Mouse (Mus musculus) CH12.LX (cell line): ENCODE data around the gene Gm10447. TPM values are rescaled to one million over a fixed set of nuclear protein-coding genes. Genes with fewer than 3 reads are reported as not detected.

Source experiments
- DNase-seq: peaks from one replicate; pipeline ENCODE4 v3.0.0-alpha.2; 2013; ENCODE audit errors: extremely low read depth
- H3K27ac ChIP-seq: 2 replicates; pipeline ENCODE4 v1.5.1; 2012; ENCODE audit warnings: low read depth, mild to moderate bottlenecking, control low read depth, moderate library complexity; ENCODE audit not compliant: insufficient read depth
- H3K27me3 ChIP-seq: replicated peaks from 2 replicates; pipeline ENCODE3; 2012; ENCODE audit warnings: inconsistent platforms
- H3K36me3 ChIP-seq, 2 experiments: replicated peaks in 1 of 2; 2 replicates each; pipeline versions ENCODE3 to v1.6.1; 2012; ENCODE audit warnings: inconsistent platforms in 1 of 2, low read length in 1 of 2, mild to moderate bottlenecking in 1 of 2, mixed read lengths in 1 of 2, moderate library complexity in 1 of 2; ENCODE audit not compliant: control insufficient read depth in 1 of 2, insufficient read depth in 1 of 2
- H3K4me1 ChIP-seq, 2 experiments: 2 replicates each; pipeline ENCODE4 v1.6.1; 2012; ENCODE audit warnings: inconsistent platforms in 1 of 2, moderate library complexity in 1 of 2; ENCODE audit not compliant: insufficient read depth in 2 of 2, control insufficient read depth in 1 of 2
- H3K4me2 ChIP-seq: 2 replicates; pipeline ENCODE4 v1.6.1; 2012; ENCODE audit warnings: low read depth, mild to moderate bottlenecking, control low read depth; ENCODE audit not compliant: poor library complexity, insufficient read depth, severe bottlenecking
- H3K4me3 ChIP-seq, 3 experiments: fragments of 150-350 bp in 1 of 3; sonication (generic) in 1 of 3; replicated peaks in 1 of 3; 2 replicates each; pipeline versions ENCODE3 to v1.5.1; 2011 to 2012; ENCODE audit warnings: low read depth in 2 of 3, low read length in 2 of 3, mild to moderate bottlenecking in 2 of 3, moderate library complexity in 2 of 3, control low read depth in 1 of 3, improper control_type of control experiment in 1 of 3, inconsistent platforms in 1 of 3, mixed read lengths in 1 of 3; ENCODE audit not compliant: poor library complexity in 1 of 3
- H3K79me2 ChIP-seq: replicated peaks from 2 replicates; pipeline ENCODE4 v1.6.1; 2012; ENCODE audit warnings: mild to moderate bottlenecking, moderate library complexity; ENCODE audit not compliant: control insufficient read depth, poor library complexity, insufficient read depth, severe bottlenecking; ENCODE audit errors: extremely low read depth
- H3K9ac ChIP-seq: 2 replicates; pipeline ENCODE4 v1.6.1; 2012; ENCODE audit warnings: low read depth, mild to moderate bottlenecking, control low read depth, moderate library complexity; ENCODE audit not compliant: insufficient read depth
- H3K9me3 ChIP-seq: replicated peaks from 2 replicates; pipeline ENCODE3; 2012; ENCODE audit warnings: low read length, inconsistent platforms, mixed read lengths
- BHLHE40 ChIP-seq: IDR thresholded peaks from 2 replicates; pipeline ENCODE4 v1.6.1; 2011; ENCODE audit warnings: mild to moderate bottlenecking, low read depth, low read length, improper control_type of control experiment
- CHD1 ChIP-seq: IDR thresholded peaks from 2 replicates; pipeline ENCODE4 v1.6.1; 2012; ENCODE audit warnings: low read depth, low read length, improper control_type of control experiment, inconsistent platforms
- CTCF ChIP-seq, 2 experiments: IDR thresholded peaks in 1 of 2; conservative IDR thresholded peaks in 1 of 2; 2 replicates each; pipeline ENCODE4 v1.5.1; 2011 to 2012; ENCODE audit warnings: low read depth in 2 of 2, low read length in 2 of 2, improper control_type of control experiment in 1 of 2, inconsistent platforms in 1 of 2, mild to moderate bottlenecking in 1 of 2, moderate library complexity in 1 of 2
- E2F4 ChIP-seq: IDR thresholded peaks from 2 replicates; pipeline ENCODE4 v1.6.1; 2011; ENCODE audit warnings: low read depth, low read length, improper control_type of control experiment; ENCODE audit not compliant: insufficient replicate concordance
- ELF1 ChIP-seq: IDR thresholded peaks from 2 replicates; pipeline ENCODE4 v1.6.1; 2014; ENCODE audit warnings: low read depth, mild to moderate bottlenecking, inconsistent platforms, low read length, improper control_type of control experiment
- EP300 ChIP-seq: IDR thresholded peaks from 2 replicates; pipeline ENCODE4 v1.6.1; 2011; ENCODE audit warnings: low read length, improper control_type of control experiment
- GABPA ChIP-seq: IDR thresholded peaks from 2 replicates; pipeline ENCODE4 v1.6.1; 2012; ENCODE audit warnings: low read depth, low read length, improper control_type of control experiment, inconsistent platforms; ENCODE audit not compliant: insufficient replicate concordance
- HCFC1 ChIP-seq: IDR thresholded peaks from 2 replicates; pipeline ENCODE4 v1.6.1; 2012; ENCODE audit warnings: low read depth, mild to moderate bottlenecking, inconsistent platforms, low read length, improper control_type of control experiment
- JUN ChIP-seq: IDR thresholded peaks from 2 replicates; pipeline ENCODE4 v1.6.1; 2011; ENCODE audit warnings: low read depth, mild to moderate bottlenecking, low read length, improper control_type of control experiment, moderate library complexity; ENCODE audit not compliant: insufficient read depth
- JUND ChIP-seq: conservative IDR thresholded peaks from 2 replicates; pipeline ENCODE4 v1.6.1; 2011; ENCODE audit warnings: low read depth, low read length, improper control_type of control experiment
- KAT2A ChIP-seq: IDR thresholded peaks from 2 replicates; pipeline ENCODE4 v1.6.1; 2012; ENCODE audit warnings: low read length, improper control_type of control experiment, inconsistent platforms; ENCODE audit not compliant: insufficient replicate concordance
- MAFK ChIP-seq: IDR thresholded peaks from 2 replicates; pipeline ENCODE4 v1.6.1; 2011; ENCODE audit warnings: low read length, improper control_type of control experiment; ENCODE audit not compliant: insufficient replicate concordance
- MAZ ChIP-seq: IDR thresholded peaks from 2 replicates; pipeline ENCODE4 v1.6.1; 2012; ENCODE audit warnings: low read depth, mild to moderate bottlenecking, inconsistent platforms, low read length, improper control_type of control experiment, moderate library complexity
- MYC ChIP-seq: IDR thresholded peaks from 2 replicates; pipeline ENCODE4 v1.6.1; 2011; ENCODE audit warnings: low read depth, mild to moderate bottlenecking, improper control_type of control experiment, low read length
- NELFE ChIP-seq: IDR thresholded peaks from 2 replicates; pipeline ENCODE4 v1.6.1; 2011; ENCODE audit warnings: low read depth, low read length, improper control_type of control experiment
- NRF1 ChIP-seq: IDR thresholded peaks from 2 replicates; pipeline ENCODE4 v1.6.1; 2014; ENCODE audit warnings: low read depth, mild to moderate bottlenecking, inconsistent platforms, low read length, improper control_type of control experiment, moderate library complexity
- PAX5 ChIP-seq: IDR thresholded peaks from 2 replicates; pipeline ENCODE4 v1.6.1; 2012; ENCODE audit warnings: low read length, inconsistent platforms, mixed read lengths
- RAD21 ChIP-seq: IDR thresholded peaks from 2 replicates; pipeline ENCODE4 v1.6.1; 2011; ENCODE audit warnings: low read depth, mild to moderate bottlenecking, low read length, improper control_type of control experiment, moderate library complexity
- SIN3A ChIP-seq: IDR thresholded peaks from 2 replicates; pipeline ENCODE4 v1.6.1; 2012; ENCODE audit warnings: low read length, improper control_type of control experiment, inconsistent platforms
- SMC3 ChIP-seq: IDR thresholded peaks from 2 replicates; pipeline ENCODE4 v1.6.1; 2011; ENCODE audit warnings: low read depth, low read length, improper control_type of control experiment
- TBP ChIP-seq: conservative IDR thresholded peaks from 2 replicates; pipeline ENCODE4 v1.6.1; 2011; ENCODE audit warnings: low read depth, low read length, improper control_type of control experiment
- UBTF ChIP-seq: IDR thresholded peaks from 2 replicates; pipeline ENCODE4 v1.6.1; 2012; ENCODE audit warnings: low read depth, mild to moderate bottlenecking, inconsistent platforms, low read length, improper control_type of control experiment, moderate library complexity
- USF1 ChIP-seq: IDR thresholded peaks from 2 replicates; pipeline ENCODE4 v1.6.1; 2014; ENCODE audit warnings: low read depth, mild to moderate bottlenecking, inconsistent platforms, low read length, improper control_type of control experiment
- ZKSCAN1 ChIP-seq: IDR thresholded peaks from 2 replicates; pipeline ENCODE4 v1.6.1; 2012; ENCODE audit warnings: low read depth, inconsistent platforms, low read length, improper control_type of control experiment, borderline replicate concordance
- dilution Hi-C: fragments of 300-500 bp; cut with MboI; formaldehyde crosslinking; loops from 2 replicates; pipeline ENCODE4 v1.14.3; 2020; ENCODE audit warnings: low sequenced_read_pairs; ENCODE audit not compliant: extremely low pct_unique_long_range_greater_than_20kb, extremely low pct_ligation_motif_present
- in situ Hi-C: fragments of 300-500 bp; cut with MboI; formaldehyde crosslinking; loops from 3 replicates; pipeline ENCODE4 v1.14.3; 2019; ENCODE audit warnings: low sequenced_read_pairs, low pct_ligation_motif_present, low pct_unique_long_range_greater_than_20kb, mixed read lengths
- polyA plus RNA-seq: library from polyadenylated mRNA; unstranded; fragments of >175 nt; gene quantifications from 2 replicates; pipeline ENCODE4 v1.2.1, GENCODE M21; 2012; ENCODE audit warnings: low read depth; ENCODE audit not compliant: insufficient read length
- total RNA-seq, 2 experiments: library from RNA; depleted of rRNA; stranded (reverse); fragments of 300-350 nt in 1 of 2; fragments of >200 nt in 1 of 2; gene quantifications; 2 replicates each; pipeline ENCODE4 v1.2.3; 2012 to 2014

The Gm10447 gene
- total and polyA plus RNA-seq, 3 experiments, result not detected

DNA sequence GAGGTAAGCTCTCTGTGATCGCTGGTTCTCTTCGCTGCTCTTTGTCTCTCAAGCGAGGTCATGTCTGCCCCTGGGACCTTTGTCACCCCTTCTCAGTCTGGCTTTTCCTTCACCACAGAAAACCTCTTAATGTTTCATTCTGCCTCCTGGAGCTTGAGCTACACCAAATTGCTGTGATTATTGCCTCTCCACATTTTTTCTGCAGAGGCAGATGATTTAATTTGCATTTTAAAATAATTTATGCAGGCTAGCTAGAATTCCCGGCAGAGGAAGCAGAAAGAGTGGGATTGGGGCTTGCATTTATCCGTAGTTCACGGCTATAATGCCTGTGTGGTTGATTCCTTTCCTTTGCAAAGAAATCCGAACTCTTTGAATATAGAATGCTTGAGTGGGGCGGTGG lies 18.7 kb upstream of the Gm10447 start:
- Histone ChIP-seq H3K4me2 (peak overlapping the region; percentile 11; the same call in 1 of the 2 replicates), H3K27ac (no peak overlapping the region), H3K27me3 (peaks cover 9% of the 10 kb centered on the region), H3K9ac (no peak overlapping the region), H3K4me1 (no peaks in the 10 kb centered on the region)
- dilution Hi-C loops, result no loop called here
- in situ Hi-C loops, result no loop called here
- TF ChIP-seq USF1, result no peak
- no peak for TF ChIP-seq PAX5
- TF ChIP-seq NELFE, result no peak
- no peak for TF ChIP-seq E2F4
- TF ChIP-seq EP300, result no peak
- no peak for TF ChIP-seq UBTF
- TF ChIP-seq GABPA, result no peak
- TF ChIP-seq MAZ, result no peak
- TF ChIP-seq MYC, result no peak
- no peak for TF ChIP-seq JUND
- TF ChIP-seq NRF1, result no peak
- no peak for TF ChIP-seq CHD1
- TF ChIP-seq SMC3, result no peak
- TF ChIP-seq MAFK, result no peak
- no peak for TF ChIP-seq JUN
- no peak for TF ChIP-seq SIN3A
- TF ChIP-seq ZKSCAN1, result no peak
- TF ChIP-seq, all 38 proteins: peak for 0
- H3K9me3 ChIP-seq, result peaks cover 21% of the 10 kb centered on the region
- H3K36me3 ChIP-seq, result peaks cover 0 to 2% of the 10 kb centered on the region in 2 experiments
- H3K4me3 ChIP-seq, result no peak overlapping the region
- DNase-seq, result no peak
- no peaks in the 10 kb centered on the region for H3K79me2 ChIP-seq

- H3K9me3 ChIP-seq, result no peaks in the 10 kb centered on the region
- in situ Hi-C loops, result loop anchor here (5.0 kb wide), 1 partner anchor 45 kb away; the partner anchor contains the start of gene Sept8
- no peak overlapping the region for H3K9ac ChIP-seq
- DNase-seq, result no peak
- peaks cover 11% of the 10 kb centered on the region for H3K27me3 ChIP-seq
- H3K4me3 ChIP-seq, result no peak overlapping the region
- no peak for TF ChIP-seq BHLHE40
- no peak for TF ChIP-seq ELF1
- TF ChIP-seq RAD21, result peak; percentile 38
- TF ChIP-seq KAT2A, result no peak
- TF ChIP-seq TBP, result no peak
- TF ChIP-seq HCFC1, result no peak
- no peak for TF ChIP-seq MYC
- peak; percentile 28 for TF ChIP-seq SMC3
- peak in 1 of 2 experiments; percentile 41; a peak in 2 of 4 replicates for TF ChIP-seq CTCF (conservative IDR thresholded peaks at IDR 0.05 in 1 of 2, IDR thresholded peaks at IDR 0.05 in 1 of 2; ENCODE audit: low read depth in 2 of 2, low read length in 2 of 2)
- peaks cover 0 to 3% of the 10 kb centered on the region in 2 experiments; a peak in 1 of 4 replicates for H3K4me1 ChIP-seq
- no peaks in the 10 kb centered on the region for H3K36me3 ChIP-seq
- no peaks in the 10 kb centered on the region for H3K79me2 ChIP-seq
- H3K4me2 ChIP-seq, result no peak overlapping the region
- no peak overlapping the region for H3K27ac ChIP-seq
- dilution Hi-C loops, result no loop called here
These were observed 15.8 kb upstream of the Gm10447 start for GRCm38 (mm10) chr11:53472709-53473108.
